Mouse (Mus musculus) neural tube, embryonic 13.5 days (tissue): Measurements from ENCODE around the gene Clip2. TPM values are rescaled to one million over a fixed set of nuclear protein-coding genes. Genes with fewer than 3 reads are reported as not detected.

Experiments used
- ATAC-seq: fragments of 200-750 bp; cut with Nextera tagmentation; 2 replicates; pipeline ENCODE4 v1.8.0; 2017; ENCODE audit warnings: low read depth, mild to moderate bottlenecking, moderate TSS enrichment, moderate library complexity
- H3K27ac ChIP-seq: fragments of 300-500 bp; sonication (generic); replicated peaks from 2 replicates; pipeline ENCODE4 v1.5.1; 2015; ENCODE audit warnings: moderate library complexity, mild to moderate bottlenecking, inconsistent platforms
- H3K27me3 ChIP-seq: fragments of 300-500 bp; sonication (generic); 2 replicates; pipeline ENCODE4 v1.6.1; 2015; ENCODE audit warnings: mild to moderate bottlenecking, inconsistent platforms
- H3K36me3 ChIP-seq: fragments of 300-500 bp; sonication (generic); 2 replicates; pipeline ENCODE4 v1.6.1; 2015; ENCODE audit warnings: mild to moderate bottlenecking, inconsistent platforms
- H3K4me1 ChIP-seq: fragments of 300-500 bp; sonication (generic); replicated peaks from 2 replicates; pipeline ENCODE4 v1.6.1; 2015; ENCODE audit warnings: inconsistent platforms
- H3K4me2 ChIP-seq: fragments of 300-500 bp; sonication (generic); 2 replicates; pipeline ENCODE4 v1.6.1; 2015; ENCODE audit warnings: inconsistent platforms, mild to moderate bottlenecking, moderate library complexity
- H3K4me3 ChIP-seq: fragments of 300-500 bp; sonication (generic); 2 replicates; pipeline ENCODE4 v1.5.1; 2015; ENCODE audit warnings: mild to moderate bottlenecking, inconsistent platforms
- H3K9ac ChIP-seq: fragments of 300-500 bp; sonication (generic); 2 replicates; pipeline ENCODE4 v1.6.1; 2015; ENCODE audit warnings: moderate library complexity, mild to moderate bottlenecking, inconsistent platforms
- H3K9me3 ChIP-seq: fragments of 300-500 bp; sonication (generic); 2 replicates; pipeline ENCODE4 v1.6.1; 2016; ENCODE audit warnings: inconsistent platforms
- WGBS: fragments of 180-500 bp; shearing (Covaris S2); methylation state at CpG from one replicate; pipeline ENCODE4 v1.1.7; 2015; 5-methylcytosine and 5-hydroxymethylcytosine counted together
- polyA plus RNA-seq: library from polyadenylated mRNA; unstranded; fragments of >200 nt; fragmentation: Nextera tagmentation; extraction: Ambion mirVana; gene quantifications from 2 replicates; pipeline ENCODE4 v1.2.1, GENCODE M21; 2015

Clip2 gene
- polyA plus RNA-seq, 1 experiment from 2014 or later, result 11.9 TPM

GRCm38 (mm10) chr5:134540881-134541280, 11.4 kb downstream of the Clip2 start:
- H3K36me3 ChIP-seq, result peaks cover 43% of the 10 kb centered on the region
- H3K4me1 ChIP-seq, result peaks cover 52% of the 10 kb centered on the region
- no peak for ATAC-seq
- no peak overlapping the region for H3K4me3 ChIP-seq
- H3K4me2 ChIP-seq, result no peak overlapping the region
- H3K27ac ChIP-seq, result 0 out of 2 replicates have a peak overlapping the region, but pooled peaks have one; percentile 28
- H3K9me3 ChIP-seq, result no peaks in the 10 kb centered on the region
- WGBS, result 75% methylated on average over 6 of the region's 6 CpGs
- no peaks in the 10 kb centered on the region for H3K27me3 ChIP-seq
- H3K9ac ChIP-seq, result no peak overlapping the region

DNA sequence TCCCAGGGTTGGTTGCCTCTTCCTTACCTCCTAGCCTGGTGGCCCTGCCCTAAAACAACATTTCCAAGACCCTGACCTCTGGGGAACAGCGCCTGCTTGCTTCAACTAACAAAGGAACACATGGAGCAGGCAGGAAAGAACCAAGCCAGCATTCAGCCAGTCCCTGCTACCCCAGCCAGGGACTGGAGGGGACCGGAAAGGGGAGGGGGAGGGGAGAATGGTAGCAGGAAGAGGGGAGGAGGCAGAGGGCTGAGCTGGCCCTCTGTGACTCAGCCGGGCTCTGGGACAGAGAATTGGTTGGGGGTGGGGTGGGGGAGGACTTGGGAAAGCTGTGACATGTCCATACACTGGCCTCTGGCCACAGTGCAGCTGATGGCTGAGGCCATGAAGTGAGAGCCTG, 12.3 kb downstream of the Clip2 start:
- ATAC-seq, result peak; percentile 60; the same call in 1 of the 2 replicates
- H3K27me3 ChIP-seq, result no peaks in the 10 kb centered on the region
- WGBS, result 11% methylated on average over 3 of the region's 3 CpGs

GRCm38 (mm10) chr5:134536036-134536435, 16.2 kb downstream of the Clip2 start:
- H3K36me3 ChIP-seq, result peaks cover 75% of the 10 kb centered on the region
- no peaks in the 10 kb centered on the region for H3K27me3 ChIP-seq
- no peak overlapping the region for H3K27ac ChIP-seq
- H3K4me2 ChIP-seq, result no peak overlapping the region
- no peak for ATAC-seq
- peaks cover 22% of the 10 kb centered on the region for H3K4me1 ChIP-seq
- H3K9me3 ChIP-seq, result no peaks in the 10 kb centered on the region
- 86% methylated on average over 6 of the region's 6 CpGs for WGBS
- no peak overlapping the region for H3K9ac ChIP-seq
- no peak overlapping the region for H3K4me3 ChIP-seq

More for the DNA sequence above, 12.3 kb downstream of the Clip2 start:
- Histone ChIP-seq H3K9me3 (no peaks in the 10 kb centered on the region), H3K4me1 (peaks cover 45% of the 10 kb centered on the region), H3K9ac (no peak overlapping the region), H3K4me3 (no peak overlapping the region), H3K36me3 (peaks cover 46% of the 10 kb centered on the region), H3K4me2 (no peak overlapping the region), H3K27ac (peak overlapping the region; percentile 13)

DNA sequence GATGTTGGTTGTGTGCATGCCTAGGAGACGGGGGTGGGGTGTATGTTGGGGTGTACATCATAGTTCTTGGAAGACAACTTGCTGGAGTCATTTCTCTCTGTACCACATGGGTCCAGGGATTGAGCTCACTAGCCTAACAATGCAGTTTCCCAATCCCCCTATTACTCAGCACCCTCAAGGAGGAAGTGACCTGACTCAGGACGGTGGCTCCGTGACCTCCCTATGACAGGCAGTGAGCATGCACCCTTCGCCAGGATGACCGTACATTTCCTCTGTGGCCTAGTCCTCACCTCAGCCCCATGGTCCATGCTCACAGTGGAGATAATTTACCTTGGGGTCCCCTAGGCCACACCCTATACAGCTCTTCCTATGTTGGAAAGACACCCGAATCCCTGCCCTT, 19.8 kb downstream of the Clip2 start:
- H3K4me3 ChIP-seq, result no peak overlapping the region
- H3K27ac ChIP-seq, result no peak overlapping the region
- no peak overlapping the region for H3K9ac ChIP-seq
- WGBS, result 94% methylated on average over 6 of the region's 6 CpGs
- ATAC-seq, result no peak
- H3K4me1 ChIP-seq, result peaks cover 27% of the 10 kb centered on the region
- no peaks in the 10 kb centered on the region for H3K27me3 ChIP-seq
- H3K9me3 ChIP-seq, result no peaks in the 10 kb centered on the region
- peaks cover 73% of the 10 kb centered on the region for H3K36me3 ChIP-seq
- no peak overlapping the region for H3K4me2 ChIP-seq

DNA sequence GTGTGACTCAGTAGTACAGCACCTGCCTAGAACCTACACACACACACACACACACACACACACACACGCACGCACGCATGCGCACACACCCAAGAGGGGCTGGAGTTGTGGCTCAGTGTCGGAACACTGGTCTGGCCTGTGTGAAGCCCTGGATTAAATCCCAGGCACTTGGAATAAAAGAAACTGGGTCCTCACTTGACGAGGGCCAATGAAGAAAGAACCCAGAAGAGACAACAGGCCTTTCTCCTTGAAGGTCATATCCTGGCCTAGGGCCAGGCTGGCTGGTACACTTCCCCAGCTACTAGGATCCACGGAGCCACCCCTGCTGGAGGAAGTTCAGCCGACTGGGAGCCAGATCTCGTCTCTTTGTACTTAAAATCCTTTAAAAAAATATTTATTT, 20.6 kb downstream of the Clip2 start:
- WGBS, result 86% methylated on average over 9 of the region's 9 CpGs
- no peaks in the 10 kb centered on the region for H3K9me3 ChIP-seq

GRCm38 (mm10) chr5:134530830-134531229, 21.4 kb downstream of the Clip2 start:
- Histone ChIP-seq H3K9me3 (no peaks in the 10 kb centered on the region), H3K4me2 (no peak overlapping the region), H3K27ac (peak overlapping the region; percentile 52), H3K9ac (no peak overlapping the region), H3K4me1 (peaks cover 27% of the 10 kb centered on the region), H3K36me3 (peaks cover 77% of the 10 kb centered on the region), H3K4me3 (no peak overlapping the region), H3K27me3 (no peaks in the 10 kb centered on the region)
- WGBS, result 69% methylated on average over 7 of the region's 7 CpGs
- peak; percentile 37; the same call in 1 of the 2 replicates for ATAC-seq

More for the DNA sequence above, 20.6 kb downstream of the Clip2 start:
- no peaks in the 10 kb centered on the region for H3K27me3 ChIP-seq
- H3K4me1 ChIP-seq, result peaks cover 27% of the 10 kb centered on the region
- ATAC-seq, result peak; percentile 41
- H3K9ac ChIP-seq, result no peak overlapping the region
- H3K36me3 ChIP-seq, result peaks cover 70% of the 10 kb centered on the region
- H3K27ac ChIP-seq, result peak overlapping the region; percentile 52
- no peak overlapping the region for H3K4me2 ChIP-seq
- no peak overlapping the region for H3K4me3 ChIP-seq

DNA sequence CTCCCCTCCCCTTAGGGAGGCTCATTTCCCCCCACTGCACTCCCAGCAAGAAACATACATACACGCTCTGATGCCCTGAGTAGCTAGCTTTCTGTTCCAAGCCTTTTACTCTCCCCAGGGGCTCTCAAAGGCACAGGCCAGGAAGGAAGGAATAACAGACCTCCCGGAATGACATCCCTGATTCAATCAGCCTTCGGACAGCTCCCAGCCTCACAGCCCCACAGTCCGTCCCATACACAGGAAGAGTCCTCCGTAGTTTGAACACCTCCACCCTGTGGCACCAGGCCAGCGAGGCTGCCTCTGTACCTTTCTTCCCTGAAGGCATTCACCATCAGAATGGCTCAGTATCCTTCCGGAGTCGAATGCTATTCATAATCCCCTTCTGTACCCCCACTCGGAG, 23.7 kb downstream of the Clip2 start:
- Histone ChIP-seq H3K36me3 (peaks cover 70% of the 10 kb centered on the region), H3K4me2 (no peak overlapping the region), H3K9me3 (no peaks in the 10 kb centered on the region), H3K4me3 (no peak overlapping the region), H3K27ac (peak overlapping the region; percentile 49), H3K4me1 (peaks cover 27% of the 10 kb centered on the region), H3K9ac (peak overlapping the region; percentile 27), H3K27me3 (no peaks in the 10 kb centered on the region)
- WGBS, result 44% methylated on average over 9 of the region's 9 CpGs
- ATAC-seq, result no peak

- 93% methylated on average over 15 of the region's 15 CpGs for WGBS
- H3K27me3 ChIP-seq, result no peaks in the 10 kb centered on the region
- H3K4me1 ChIP-seq, result peaks cover 22% of the 10 kb centered on the region
- no peak for ATAC-seq
- no peak overlapping the region for H3K4me3 ChIP-seq
- no peak overlapping the region for H3K27ac ChIP-seq
- no peak overlapping the region for H3K9ac ChIP-seq
- no peaks in the 10 kb centered on the region for H3K9me3 ChIP-seq
- peaks cover 70% of the 10 kb centered on the region for H3K36me3 ChIP-seq
- no peak overlapping the region for H3K4me2 ChIP-seq
Measured at GRCm38 (mm10) chr5:134525971-134526711, 26.1 kb downstream of the Clip2 start.

- no peak overlapping the region for H3K4me2 ChIP-seq
- no peaks in the 10 kb centered on the region for H3K27me3 ChIP-seq
- WGBS, result 91% methylated on average over 5 of the region's 5 CpGs
- H3K36me3 ChIP-seq, result peaks cover 81% of the 10 kb centered on the region
- H3K4me1 ChIP-seq, result peaks cover 10% of the 10 kb centered on the region
- no peak overlapping the region for H3K27ac ChIP-seq
- no peak for ATAC-seq
- H3K4me3 ChIP-seq, result no peak overlapping the region
- H3K9ac ChIP-seq, result no peak overlapping the region
- no peaks in the 10 kb centered on the region for H3K9me3 ChIP-seq
Measured at GRCm38 (mm10) chr5:134523728-134524127, 28.5 kb downstream of the Clip2 start.

- Histone ChIP-seq H3K36me3 (peaks cover 85% of the 10 kb centered on the region), H3K4me3 (no peak overlapping the region), H3K4me2 (no peak overlapping the region), H3K27me3 (no peaks in the 10 kb centered on the region), H3K27ac (no peak overlapping the region), H3K9ac (no peak overlapping the region), H3K9me3 (no peaks in the 10 kb centered on the region), H3K4me1 (no peaks in the 10 kb centered on the region)
- 93% methylated on average over 26 of the region's 26 CpGs for WGBS
- peak; percentile 40; the same call in 1 of the 2 replicates for ATAC-seq
Measured at GRCm38 (mm10) chr5:134522524-134522923, 29.7 kb downstream of the Clip2 start.

DNA sequence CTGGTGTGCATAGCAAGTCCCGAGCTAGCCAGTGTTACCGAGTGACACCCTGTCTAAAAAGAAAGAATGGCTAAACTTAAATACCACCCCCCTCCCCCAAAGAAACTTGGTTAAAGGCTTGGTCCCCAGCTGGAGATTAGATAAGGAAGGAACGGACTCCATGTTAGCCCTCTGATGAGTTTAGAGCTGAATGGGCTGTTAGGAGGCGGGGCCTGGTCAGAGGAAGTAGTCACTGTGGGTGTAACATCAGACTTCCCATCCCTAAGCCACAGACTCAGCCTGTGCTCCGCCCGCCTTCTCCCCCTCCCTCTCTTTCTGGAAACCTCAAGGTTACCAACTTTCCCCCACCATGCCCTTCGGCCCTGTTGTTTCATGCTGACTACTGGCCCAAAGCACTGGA, 30.4 kb downstream of the Clip2 start:
- WGBS, result 91% methylated on average over 7 of the region's 7 CpGs

GRCm38 (mm10) chr5:134521131-134521530, 31.1 kb downstream of the Clip2 start:
- WGBS, result 77% methylated on average over 2 of the region's 2 CpGs
- Histone ChIP-seq H3K4me3 (no peak overlapping the region), H3K27ac (no peak overlapping the region), H3K27me3 (no peaks in the 10 kb centered on the region), H3K9ac (no peak overlapping the region), H3K4me2 (no peak overlapping the region), H3K36me3 (peaks cover 89% of the 10 kb centered on the region), H3K4me1 (no peaks in the 10 kb centered on the region), H3K9me3 (no peaks in the 10 kb centered on the region)
- ATAC-seq, result no peak

More for the DNA sequence above, 30.4 kb downstream of the Clip2 start:
- Histone ChIP-seq H3K4me3 (no peak overlapping the region), H3K27me3 (no peaks in the 10 kb centered on the region), H3K4me1 (no peaks in the 10 kb centered on the region), H3K36me3 (peaks cover 89% of the 10 kb centered on the region), H3K4me2 (no peak overlapping the region), H3K9me3 (no peaks in the 10 kb centered on the region), H3K9ac (no peak overlapping the region), H3K27ac (no peak overlapping the region)
- ATAC-seq, result no peak

- no peak for ATAC-seq
- Histone ChIP-seq H3K36me3 (peaks cover 93% of the 10 kb centered on the region), H3K4me2 (no peak overlapping the region), H3K9ac (no peak overlapping the region), H3K27me3 (no peaks in the 10 kb centered on the region), H3K9me3 (no peaks in the 10 kb centered on the region), H3K4me1 (no peaks in the 10 kb centered on the region), H3K4me3 (no peak overlapping the region), H3K27ac (no peak overlapping the region)
- WGBS, result 96% methylated on average over 4 of the region's 4 CpGs
Measured at GRCm38 (mm10) chr5:134520120-134520519, 32.1 kb downstream of the Clip2 start.
